Mouse (Mus musculus) midbrain, embryonic 16.5 days (tissue): ENCODE results near the gene Pdia3. TPM values are rescaled to one million over a fixed set of nuclear protein-coding genes. Genes with fewer than 3 reads are reported as not detected.
A peak's percentile ranks its signal among the peaks of the same experiment; 100 is the strongest.
"Not testable (repeated sequence)": the region's sequence is repeated elsewhere in the genome, so short reads cannot be mapped to it uniquely, and the experiment has no call there.

Experiments
- ATAC-seq: fragments of 200-750 bp; cut with Nextera tagmentation; 2 replicates; pipeline ENCODE4 v1.8.0; 2017; ENCODE audit warnings: moderate TSS enrichment
- H3K27ac ChIP-seq: fragments of 300-500 bp; sonication (generic); 2 replicates; pipeline ENCODE4 v1.5.1; 2014; ENCODE audit warnings: mild to moderate bottlenecking, low read length, mixed read lengths
- H3K27me3 ChIP-seq: fragments of 300-500 bp; sonication (generic); 2 replicates; pipeline ENCODE4 v1.6.1; 2014; ENCODE audit warnings: low read depth, low read length, mixed read lengths; ENCODE audit not compliant: control insufficient read depth, insufficient read depth
- H3K36me3 ChIP-seq: fragments of 300-500 bp; sonication (generic); 2 replicates; pipeline ENCODE4 v1.6.1; 2014; ENCODE audit warnings: mild to moderate bottlenecking, low read length, moderate library complexity, mixed read lengths; ENCODE audit not compliant: control insufficient read depth, insufficient read depth
- H3K4me1 ChIP-seq: fragments of 300-500 bp; sonication (generic); 2 replicates; pipeline ENCODE4 v1.6.1; 2014; ENCODE audit warnings: mild to moderate bottlenecking, low read length, mixed read lengths; ENCODE audit not compliant: control insufficient read depth, insufficient read depth
- H3K4me2 ChIP-seq: fragments of 300-500 bp; sonication (generic); 2 replicates; pipeline ENCODE4 v1.6.1; 2014; ENCODE audit warnings: mild to moderate bottlenecking, low read length, mixed read lengths
- H3K4me3 ChIP-seq: fragments of 300-500 bp; sonication (generic); 2 replicates; pipeline ENCODE4 v1.5.1; 2014; ENCODE audit warnings: low read depth, mild to moderate bottlenecking, low read length, moderate library complexity, mixed read lengths
- H3K9ac ChIP-seq: fragments of 300-500 bp; sonication (generic); 2 replicates; pipeline ENCODE4 v1.6.1; 2014; ENCODE audit warnings: low read depth, low read length, mixed read lengths
- H3K9me3 ChIP-seq: fragments of 300-500 bp; sonication (generic); replicated peaks from 2 replicates; pipeline ENCODE4 v1.6.1; 2014; ENCODE audit warnings: mild to moderate bottlenecking, low read length, mixed read lengths; ENCODE audit not compliant: control insufficient read depth, poor library complexity, severe bottlenecking
- WGBS: fragments of 180-500 bp; shearing (Covaris S2); extraction: QIAGEN DNeasy Blood & Tissue Kit; methylation state at CpG from one replicate; pipeline ENCODE4 v1.1.7; 2014; 5-methylcytosine and 5-hydroxymethylcytosine counted together
- polyA plus RNA-seq: library from polyadenylated mRNA; unstranded; fragments of >200 nt; fragmentation: Nextera tagmentation; extraction: Ambion mirVana; gene quantifications from 2 replicates; pipeline ENCODE4 v1.2.1, GENCODE M21; 2015

The Pdia3 gene
- polyA plus RNA-seq, 1 experiment from 2014 or later: 377 TPM

DNA sequence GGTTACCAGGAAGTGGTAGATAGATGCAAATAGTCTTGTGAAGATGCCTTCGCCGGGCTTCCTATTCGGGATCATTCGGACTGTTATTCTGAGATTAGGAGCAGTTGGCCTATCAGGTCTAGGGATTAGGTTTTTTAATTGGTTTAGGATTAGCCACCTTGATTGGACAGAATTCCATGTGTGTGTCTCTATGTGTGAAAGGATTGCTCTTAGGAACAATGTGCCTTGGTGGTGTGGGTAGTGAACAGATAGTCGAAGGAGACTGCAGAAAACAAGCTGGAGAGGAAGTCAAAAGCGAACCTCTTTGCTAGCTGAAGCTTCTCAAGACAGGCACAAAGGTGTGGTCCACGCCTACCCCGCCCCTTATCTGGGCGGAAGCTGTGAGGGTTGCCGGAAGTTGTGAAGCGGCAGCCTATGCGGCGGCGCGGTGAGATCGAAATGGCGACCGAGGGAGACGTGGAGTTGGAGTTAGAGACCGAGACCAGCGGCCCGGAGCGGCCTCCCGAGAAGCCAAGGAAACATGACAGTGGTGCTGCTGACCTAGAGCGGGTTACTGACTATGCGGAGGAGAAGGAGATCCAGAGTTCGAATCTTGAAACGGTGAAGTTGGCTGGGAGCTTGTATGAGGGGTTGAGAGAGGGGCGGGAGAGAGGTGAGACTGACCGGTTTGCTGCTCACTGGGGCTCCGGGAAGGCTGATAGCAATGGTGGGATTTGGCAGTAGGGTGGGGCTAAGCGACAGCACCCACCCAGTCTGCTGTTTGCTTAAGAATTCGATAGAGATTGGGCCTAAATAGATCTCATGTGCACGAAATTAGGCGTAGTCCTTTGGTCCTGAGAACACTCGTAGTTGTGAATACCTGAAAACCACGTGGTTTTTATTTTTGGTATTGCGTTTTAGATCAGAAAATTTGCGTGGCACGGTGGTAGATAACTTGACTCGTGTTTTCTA lies 43.4 kb downstream of the Pdia3 start, which contains the start of gene Serinc4:
Serinc4 (minus strand) TSS at position 90 of the 951 bp plus-strand sequence.
- H3K9ac ChIP-seq: peak within 1 kb of the TSS; percentile 61
- peak; percentile 93 for ATAC-seq
- 2% methylated on average over 41 of the region's 41 CpGs for WGBS
- H3K27ac ChIP-seq: peak within 1 kb of the TSS; percentile 78
- no peaks in the 10 kb centered on the region for H3K27me3 ChIP-seq
- H3K4me3 ChIP-seq: peak within 1 kb of the TSS; percentile 69
- peaks cover 13% of the 10 kb centered on the region for H3K4me1 ChIP-seq
- H3K4me2 ChIP-seq: peak within 1 kb of the TSS; percentile 74
- no peaks in the 10 kb centered on the region for H3K9me3 ChIP-seq
- no peaks in the 10 kb centered on the region; the same call in 1 of the 2 replicates for H3K36me3 ChIP-seq

- WGBS: 66% methylated on average over 2 of the region's 2 CpGs
- no peak overlapping the region for H3K4me3 ChIP-seq
- no peak overlapping the region for H3K9ac ChIP-seq
- no peak for ATAC-seq
- no peaks in the 10 kb centered on the region for H3K9me3 ChIP-seq
- peaks cover 13% of the 10 kb centered on the region for H3K4me1 ChIP-seq
- H3K4me2 ChIP-seq: no peak overlapping the region
- H3K27ac ChIP-seq: no peak overlapping the region
- H3K36me3 ChIP-seq: no peaks in the 10 kb centered on the region; the same call in 1 of the 2 replicates
- H3K27me3 ChIP-seq: no peaks in the 10 kb centered on the region
Observed at GRCm38 (mm10) chr2:121460071-121460470, 46.5 kb downstream of the Pdia3 start.

GRCm38 (mm10) chr2:121468982-121469381 lies 55.4 kb downstream of the Pdia3 start:
- not testable (repeated sequence) for H3K9me3 ChIP-seq, ATAC-seq, H3K4me2 ChIP-seq, H3K9ac ChIP-seq, H3K36me3 ChIP-seq, H3K27ac ChIP-seq, H3K27me3 ChIP-seq, H3K4me3 ChIP-seq, H3K4me1 ChIP-seq
- 100% methylated on average over 1 of the region's 6 CpGs for WGBS

GRCm38 (mm10) chr2:121472783-121473182 lies 59.2 kb downstream of the Pdia3 start:
- not testable (repeated sequence) for H3K9me3 ChIP-seq, H3K27ac ChIP-seq, ATAC-seq, H3K4me2 ChIP-seq, H3K9ac ChIP-seq, H3K4me3 ChIP-seq, H3K27me3 ChIP-seq, H3K4me1 ChIP-seq, H3K36me3 ChIP-seq
- 100% methylated on average over 3 of the region's 3 CpGs for WGBS

DNA sequence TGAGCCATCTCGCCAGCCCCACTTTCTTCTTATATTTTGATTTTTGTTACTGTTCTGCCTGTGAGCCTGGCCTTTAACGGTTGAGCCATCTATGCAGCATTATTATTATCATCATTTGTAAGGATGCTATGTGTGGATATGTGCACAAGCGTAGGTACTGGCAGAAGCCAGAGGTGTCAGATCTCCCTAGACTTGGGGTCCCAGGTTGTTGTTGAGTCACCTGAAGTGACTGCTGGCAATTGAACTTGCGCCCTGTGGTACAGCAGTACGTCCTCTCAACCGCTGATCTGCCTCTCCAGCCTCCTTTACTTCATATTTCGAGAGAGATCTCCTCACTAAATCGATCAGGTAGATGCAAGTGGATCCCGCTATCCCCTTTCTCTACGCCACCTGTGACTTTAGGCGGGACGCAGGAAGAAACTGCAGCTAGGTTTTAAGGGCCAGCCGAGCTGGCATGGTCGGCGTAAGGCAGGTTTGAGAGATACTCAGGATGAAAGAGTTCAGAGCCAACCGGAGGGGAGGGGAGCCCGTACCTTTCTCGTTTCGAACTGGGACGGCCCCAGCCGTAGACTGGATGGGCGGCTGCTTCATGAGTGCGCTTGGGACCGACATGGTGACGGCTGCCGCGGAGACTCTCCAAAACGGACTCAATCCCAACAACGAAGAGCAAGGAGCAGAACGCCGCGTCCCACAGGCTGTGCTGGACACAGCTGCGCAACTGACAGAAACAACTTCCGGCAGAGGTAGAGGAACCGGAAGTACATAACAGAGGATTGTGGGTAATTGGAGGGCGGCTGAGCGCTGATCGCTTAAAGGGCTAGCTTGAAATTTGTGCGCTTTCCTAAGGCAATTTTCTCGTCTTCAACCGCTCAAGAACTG lies 60.0 kb downstream of the Pdia3 start, which contains the start of gene Mfap1b:
Mfap1b (minus strand) TSS at position 767 of the 879 bp plus-strand sequence.
- not testable (repeated sequence) for H3K36me3 ChIP-seq, H3K9me3 ChIP-seq, H3K4me1 ChIP-seq, H3K27me3 ChIP-seq
- peak; percentile 97 for ATAC-seq
- 5% methylated on average over 39 of the region's 41 CpGs for WGBS
- Histone ChIP-seq H3K9ac (peak within 1 kb of the TSS; percentile 50), H3K27ac (peak within 1 kb of the TSS; percentile 31), H3K4me2 (peak within 1 kb of the TSS; percentile 73), H3K4me3 (peak within 1 kb of the TSS; percentile 47)

DNA sequence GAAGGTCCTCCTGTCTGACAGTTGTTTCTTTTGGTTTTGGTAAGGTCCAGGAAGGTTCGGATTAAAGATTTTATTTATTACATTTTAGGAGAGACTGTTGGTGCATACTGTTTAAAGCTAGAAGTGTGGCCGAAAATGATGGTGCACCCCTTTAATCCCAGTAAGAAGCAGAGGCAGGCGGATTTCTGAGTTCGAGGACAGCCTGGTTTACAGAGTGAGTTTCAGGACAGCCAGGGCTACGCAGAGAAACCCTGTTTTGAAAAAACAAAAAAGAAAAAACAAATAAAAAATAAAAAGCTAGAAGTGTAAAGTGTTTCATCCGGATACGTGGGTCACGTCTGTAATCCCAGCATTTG lies 60.6 kb downstream of the Pdia3 start:
- Histone ChIP-seq H3K9ac (peak overlapping the region; percentile 50; the same call in 1 of the 2 replicates), H3K4me2 (peak overlapping the region; percentile 50)
- ATAC-seq: no peak

GRCm38 (mm10) chr2:121475306-121475705 lies 61.7 kb downstream of the Pdia3 start:
- H3K4me1 ChIP-seq, H3K4me2 ChIP-seq, ATAC-seq, H3K9me3 ChIP-seq, H3K4me3 ChIP-seq, H3K36me3 ChIP-seq, H3K27ac ChIP-seq, H3K27me3 ChIP-seq, H3K9ac ChIP-seq: not testable (repeated sequence)
- 95% methylated on average over 2 of the region's 2 CpGs for WGBS

More for the DNA sequence above, 60.6 kb downstream of the Pdia3 start:
- Histone ChIP-seq H3K36me3 (no peaks in the 10 kb centered on the region), H3K27me3 (no peaks in the 10 kb centered on the region), H3K27ac (peak overlapping the region; percentile 31), H3K4me3 (peak overlapping the region; percentile 47), H3K9me3 (no peaks in the 10 kb centered on the region), H3K4me1 (peaks cover 2% of the 10 kb centered on the region; the same call in 1 of the 2 replicates)
- WGBS: 39% methylated on average over 8 of the region's 8 CpGs

- H3K9me3 ChIP-seq: no peaks in the 10 kb centered on the region
- H3K36me3 ChIP-seq: no peaks in the 10 kb centered on the region
- no peak overlapping the region for H3K27ac ChIP-seq
- H3K4me2 ChIP-seq: no peak overlapping the region
- no peak overlapping the region for H3K4me3 ChIP-seq
- no peak for ATAC-seq
- H3K9ac ChIP-seq: no peak overlapping the region
- no peaks in the 10 kb centered on the region for H3K27me3 ChIP-seq
- WGBS: 83% methylated on average over 3 of the region's 3 CpGs
- H3K4me1 ChIP-seq: peaks cover 2% of the 10 kb centered on the region; the same call in 1 of the 2 replicates
Observed at GRCm38 (mm10) chr2:121477491-121478266, 64.1 kb downstream of the Pdia3 start.
